Mouse (Mus musculus): ENCODE results near the gene Pm20d1. TPM values are rescaled to one million over a fixed set of nuclear protein-coding genes. Genes with fewer than 3 reads are reported as not detected.

Gene Pm20d1
- polyA plus RNA-seq, 1 experiment from 2014 or later = 0.71 TPM

DNA sequence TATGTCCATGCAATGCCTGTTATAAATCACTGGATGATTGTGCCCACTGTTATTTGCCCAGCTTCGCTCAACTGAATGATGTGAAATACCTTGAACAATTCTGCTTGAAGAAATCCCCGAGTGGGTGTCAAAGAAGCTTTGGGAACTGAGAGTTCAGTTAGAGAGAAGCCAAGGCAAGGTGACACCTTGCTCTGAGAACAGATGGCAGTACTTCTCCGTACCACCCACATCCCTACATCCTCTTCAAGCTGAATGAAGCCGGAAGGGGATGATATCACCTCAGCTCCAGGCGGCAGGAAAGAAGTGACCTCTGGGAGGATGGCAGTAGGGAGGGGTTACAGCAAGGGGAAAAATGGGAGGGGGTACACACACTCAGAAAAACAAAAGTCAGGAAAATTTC is 26.4 kb downstream of the Pm20d1 start:
- Histone ChIP-seq H3K27ac (no peak overlapping the region), H3K36me3 (replicated peaks; ENCODE audit: control insufficient read depth, insufficient read depth) (no peaks in the 10 kb centered on the region), H3K27me3 (ENCODE audit: control insufficient read depth, insufficient read depth, low read length) (no peaks in the 10 kb centered on the region), H3K9ac (no peak overlapping the region), H3K4me2 (replicated peaks) (no peak overlapping the region), H3K4me3 (replicated peaks; ENCODE audit: low read length) (no peak overlapping the region), H3K9me3 (ENCODE audit: control insufficient read depth, low read length) (peaks cover 6% of the 10 kb centered on the region; the same call in 1 of the 2 replicates), H3K4me1 (replicated peaks; ENCODE audit: control insufficient read depth, insufficient read depth, low read length) (0 out of 2 replicates have a peak, but pooled peaks cover 6% of the 10 kb centered on the region)
- DNase-seq (ENCODE audit: low spot score) (no peak), ATAC-seq (ENCODE audit: low FRiP score) (no peak)
- 80% methylated on average over 5 of the region's 5 CpGs for WGBS

DNA sequence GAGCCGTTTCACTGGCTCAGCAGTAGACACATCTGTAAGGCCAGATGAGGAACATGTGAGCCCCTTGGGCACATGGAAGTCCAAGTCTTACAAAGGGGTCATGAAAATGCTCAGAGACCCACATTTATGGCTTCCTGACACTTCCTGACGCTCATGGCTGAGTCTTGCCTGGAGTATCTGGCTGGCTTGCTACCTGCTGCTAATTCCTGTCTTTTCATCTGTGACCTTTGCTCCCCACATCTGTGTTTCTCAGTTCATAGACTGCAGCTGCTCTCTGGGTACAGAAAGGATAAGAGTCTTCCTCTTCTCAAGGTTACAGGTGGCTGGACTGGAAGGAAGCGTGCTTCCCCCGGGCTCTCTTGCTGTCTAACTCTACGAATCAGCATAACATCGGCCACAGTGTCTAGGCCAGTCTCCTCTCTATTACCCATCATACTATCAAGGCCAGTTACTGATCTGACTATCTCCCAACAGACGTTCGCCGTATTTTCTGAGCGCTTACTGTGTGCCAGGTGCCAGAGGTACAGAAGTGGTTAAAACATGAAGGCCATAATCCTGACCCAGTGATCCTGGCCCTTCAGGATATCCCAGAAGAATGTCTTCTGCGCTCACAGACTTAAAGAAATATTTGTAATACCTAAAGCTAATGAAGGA is 27.5 kb downstream of the Pm20d1 start:
- 93% methylated on average over 11 of the region's 11 CpGs for whole genome bisulfite sequencing
- Histone ChIP-seq H3K36me3 (replicated peaks; ENCODE audit: control insufficient read depth, insufficient read depth) (no peaks in the 10 kb centered on the region), H3K27me3 (ENCODE audit: control insufficient read depth, insufficient read depth, low read length) (no peaks in the 10 kb centered on the region), H3K9me3 (ENCODE audit: control insufficient read depth, low read length) (no peaks in the 10 kb centered on the region), H3K9ac (no peak overlapping the region), H3K27ac (no peak overlapping the region), H3K4me2 (replicated peaks) (no peak overlapping the region), H3K4me1 (replicated peaks; ENCODE audit: control insufficient read depth, insufficient read depth, low read length) (peaks cover 16% of the 10 kb centered on the region), H3K4me3 (replicated peaks; ENCODE audit: low read length) (no peak overlapping the region)
- no peak for DNase-seq (ENCODE audit: low spot score)
- ATAC-seq (ENCODE audit: low FRiP score) = no peak

DNA sequence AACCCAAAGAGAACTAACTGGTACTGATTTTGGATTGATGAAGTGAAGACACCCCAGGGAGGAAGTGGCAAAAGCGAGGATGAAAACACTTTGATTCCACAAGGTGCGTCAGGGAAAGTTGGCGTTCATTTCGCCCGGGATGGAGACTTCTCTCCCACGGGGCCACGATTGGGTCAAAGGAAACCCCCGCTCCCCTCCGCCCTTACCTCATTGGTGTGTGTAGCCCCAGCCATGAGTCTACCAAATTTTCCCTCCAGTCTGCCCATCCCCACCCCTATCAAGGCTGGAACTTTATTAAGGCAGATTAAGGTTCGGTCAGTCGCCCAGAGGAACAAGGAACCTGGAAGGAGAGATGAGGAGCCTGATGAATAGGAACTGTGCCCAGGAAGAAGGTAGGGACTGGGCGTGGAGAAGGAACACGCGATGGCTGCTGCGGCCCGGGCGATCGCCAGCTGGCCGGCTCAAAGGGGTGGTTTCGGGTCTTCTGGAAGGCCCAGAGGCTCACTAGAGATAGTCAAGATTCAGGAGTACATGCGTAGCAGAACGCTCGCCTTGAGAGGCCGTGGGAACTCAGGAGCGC is 30.1 kb downstream of the Pm20d1 start, which contains the start of gene Slc41a1:
Gene Slc41a1 (plus strand): TSS at position 287 of the 580 bp plus-strand sequence.
- H3K4me1 ChIP-seq (replicated peaks; ENCODE audit: control insufficient read depth, insufficient read depth, low read length) = peaks cover 23% of the 10 kb centered on the region
- peak within 1 kb of the TSS; percentile 75 for H3K27ac ChIP-seq
- H3K27me3 ChIP-seq (ENCODE audit: control insufficient read depth, insufficient read depth, low read length) = no peaks in the 10 kb centered on the region
- peak within 1 kb of the TSS; percentile 68 for H3K4me2 ChIP-seq (replicated peaks)
- ATAC-seq (ENCODE audit: low FRiP score) (peak; percentile 66; the same call in 1 of the 2 replicates), DNase-seq (ENCODE audit: low spot score) (no peak)
- H3K9me3 ChIP-seq (ENCODE audit: control insufficient read depth, low read length) = no peaks in the 10 kb centered on the region
- peak within 1 kb of the TSS; percentile 64 for H3K4me3 ChIP-seq (replicated peaks; ENCODE audit: low read length)
- H3K9ac ChIP-seq = peak within 1 kb of the TSS; percentile 76
- 0 out of 2 replicates have a peak, but pooled peaks cover 7% of the 10 kb centered on the region for H3K36me3 ChIP-seq (replicated peaks; ENCODE audit: control insufficient read depth, insufficient read depth)
- WGBS = 2% methylated on average over 25 of the region's 25 CpGs

DNA sequence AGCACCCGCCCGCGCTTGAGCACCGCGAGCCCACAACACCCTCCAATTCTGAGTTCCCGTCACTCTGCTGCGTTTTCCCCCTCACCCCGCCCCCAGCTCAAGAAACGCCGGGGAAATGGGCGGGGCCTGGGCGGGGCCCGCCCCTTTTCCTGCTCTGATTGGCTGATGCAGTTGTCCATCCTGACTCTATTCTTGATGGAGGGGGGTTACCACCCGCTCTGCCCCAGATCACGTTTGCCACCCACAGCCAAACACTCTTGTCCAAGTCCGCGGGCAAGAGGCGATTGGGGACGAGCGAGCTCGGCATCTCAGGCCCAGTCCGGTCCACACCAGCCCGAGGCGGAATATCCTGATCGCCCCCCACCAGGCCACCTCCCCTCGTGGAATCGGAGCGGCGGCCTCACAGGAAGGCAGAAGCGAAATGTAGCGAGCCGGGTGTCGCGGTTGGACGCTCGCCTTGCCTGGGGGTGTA is 30.6 kb downstream of the Pm20d1 start:
- WGBS = 0% methylated on average over 36 of the region's 36 CpGs
- Histone ChIP-seq H3K27ac (peak overlapping the region; percentile 75), H3K4me2 (replicated peaks) (peak overlapping the region; percentile 68), H3K9me3 (ENCODE audit: control insufficient read depth, low read length) (no peaks in the 10 kb centered on the region), H3K4me1 (replicated peaks; ENCODE audit: control insufficient read depth, insufficient read depth, low read length) (peaks cover 23% of the 10 kb centered on the region), H3K36me3 (replicated peaks; ENCODE audit: control insufficient read depth, insufficient read depth) (peaks cover 7% of the 10 kb centered on the region; the same call in 1 of the 2 replicates), H3K4me3 (replicated peaks; ENCODE audit: low read length) (peak overlapping the region; percentile 64), H3K27me3 (ENCODE audit: control insufficient read depth, insufficient read depth, low read length) (no peaks in the 10 kb centered on the region), H3K9ac (peak overlapping the region; percentile 76)
- peak; percentile 98 for DNase-seq (ENCODE audit: low spot score)
- ATAC-seq (ENCODE audit: low FRiP score) = peak; percentile 95

DNA sequence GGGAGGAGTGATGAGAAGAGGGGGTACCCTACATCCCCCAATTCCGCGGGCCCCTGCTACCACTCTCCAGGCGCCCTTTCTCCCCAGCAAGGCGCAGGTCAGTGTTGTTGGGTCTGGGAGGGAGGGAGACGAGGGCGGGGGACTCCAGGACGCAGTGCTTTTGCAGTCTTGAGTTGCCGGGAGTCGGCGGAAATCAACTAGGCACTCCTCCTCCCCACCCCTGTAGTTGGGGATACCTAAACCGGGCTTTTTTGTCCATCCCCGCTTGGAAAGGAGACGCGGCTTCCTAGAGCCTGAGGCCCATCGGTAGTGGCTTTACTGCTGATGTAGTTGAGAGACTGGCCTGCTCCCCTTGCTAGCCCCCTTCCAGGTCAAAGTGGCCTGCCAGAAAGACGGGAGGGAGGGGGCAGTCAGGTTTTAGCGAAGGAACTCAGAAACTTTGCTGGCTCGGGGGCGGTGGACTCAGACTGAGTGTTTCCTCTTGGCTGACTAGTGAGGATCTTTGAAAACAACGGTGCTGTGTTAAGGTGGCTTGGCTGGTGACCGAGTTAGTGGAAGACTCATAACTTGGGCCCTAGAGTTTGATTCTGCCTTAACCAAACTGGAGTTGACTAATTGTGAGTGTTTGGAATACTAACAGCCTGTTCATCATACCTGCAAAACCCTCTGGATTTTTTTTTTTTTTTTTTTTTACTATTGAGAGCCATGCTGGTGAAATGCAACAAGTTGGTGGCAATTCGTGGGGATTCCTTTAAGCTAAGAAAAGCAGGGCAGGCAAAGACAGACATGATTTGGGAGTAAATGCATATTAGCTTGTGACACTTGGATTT is 31.3 kb downstream of the Pm20d1 start:
- Histone ChIP-seq H3K9me3 (ENCODE audit: control insufficient read depth, low read length) (no peaks in the 10 kb centered on the region), H3K4me2 (replicated peaks) (peak overlapping the region; percentile 68), H3K4me3 (replicated peaks; ENCODE audit: low read length) (peak overlapping the region; percentile 64), H3K9ac (peak overlapping the region; percentile 76), H3K4me1 (replicated peaks; ENCODE audit: control insufficient read depth, insufficient read depth, low read length) (peaks cover 23% of the 10 kb centered on the region), H3K27ac (peak overlapping the region; percentile 70), H3K36me3 (replicated peaks; ENCODE audit: control insufficient read depth, insufficient read depth) (peaks cover 7% of the 10 kb centered on the region; the same call in 1 of the 2 replicates), H3K27me3 (ENCODE audit: control insufficient read depth, insufficient read depth, low read length) (no peaks in the 10 kb centered on the region)
- peak; percentile 55; the same call in 1 of the 2 replicates for ATAC-seq (ENCODE audit: low FRiP score)
- WGBS = 2% methylated on average over 22 of the region's 22 CpGs
- peak; percentile 38 for DNase-seq (ENCODE audit: low spot score)

DNA sequence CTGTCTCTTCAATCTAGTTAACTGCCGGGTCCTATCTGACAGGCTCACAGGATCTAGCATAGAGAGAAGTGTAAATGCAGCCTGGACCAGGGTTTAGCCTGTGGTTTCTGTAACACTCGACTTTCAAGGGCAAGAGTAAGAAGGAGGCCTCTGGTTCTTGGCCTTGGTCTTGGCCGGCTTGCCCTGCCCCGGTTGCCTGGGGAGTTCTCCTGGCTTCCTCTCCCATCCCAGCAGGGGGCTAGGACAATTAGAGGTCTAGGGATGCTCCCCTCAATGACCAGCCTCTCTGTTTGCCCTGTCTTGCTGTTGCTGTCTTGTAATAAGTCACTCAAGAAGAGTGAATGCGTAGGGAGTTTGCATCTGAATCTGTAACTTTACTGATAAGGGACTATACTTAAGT is 32.1 kb downstream of the Pm20d1 start:
- no peak overlapping the region for H3K27ac ChIP-seq
- DNase-seq (ENCODE audit: low spot score) = no peak
- H3K4me2 ChIP-seq (replicated peaks) = peak overlapping the region; percentile 68
- peak overlapping the region; percentile 64 for H3K4me3 ChIP-seq (replicated peaks; ENCODE audit: low read length)
- ATAC-seq (ENCODE audit: low FRiP score) = no peak
- WGBS = 41% methylated on average over 5 of the region's 5 CpGs
- peaks cover 23% of the 10 kb centered on the region for H3K4me1 ChIP-seq (replicated peaks; ENCODE audit: control insufficient read depth, insufficient read depth, low read length)
- no peaks in the 10 kb centered on the region for H3K9me3 ChIP-seq (ENCODE audit: control insufficient read depth, low read length)
- no peaks in the 10 kb centered on the region for H3K27me3 ChIP-seq (ENCODE audit: control insufficient read depth, insufficient read depth, low read length)
- peak overlapping the region; percentile 76 for H3K9ac ChIP-seq
- H3K36me3 ChIP-seq (replicated peaks; ENCODE audit: control insufficient read depth, insufficient read depth) = peaks cover 10% of the 10 kb centered on the region; the same call in 1 of the 2 replicates

DNA sequence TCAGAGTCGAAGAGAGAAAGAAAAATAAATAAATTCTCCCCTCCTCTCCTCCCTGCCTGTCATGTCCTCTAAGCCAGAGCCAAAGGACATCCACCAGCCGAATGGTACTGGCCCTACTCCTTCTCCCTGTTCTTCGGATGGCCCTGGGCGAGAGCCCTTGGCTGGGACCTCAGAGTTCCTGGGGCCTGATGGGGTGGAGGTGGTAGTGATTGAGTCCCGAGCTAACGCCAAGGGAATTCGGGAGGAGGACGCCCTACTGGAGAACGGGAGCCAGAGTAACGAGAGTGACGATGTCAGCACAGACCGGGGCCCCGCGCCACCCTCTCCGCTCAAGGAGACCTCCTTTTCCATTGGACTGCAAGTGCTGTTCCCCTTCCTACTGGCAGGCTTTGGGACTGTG is 33.4 kb downstream of the Pm20d1 start:
- Histone ChIP-seq H3K4me2 (replicated peaks) (peak overlapping the region; percentile 7; the same call in 1 of the 2 replicates), H3K4me1 (replicated peaks; ENCODE audit: control insufficient read depth, insufficient read depth, low read length) (peaks cover 23% of the 10 kb centered on the region), H3K9me3 (ENCODE audit: control insufficient read depth, low read length) (no peaks in the 10 kb centered on the region), H3K9ac (no peak overlapping the region), H3K4me3 (replicated peaks; ENCODE audit: low read length) (no peak overlapping the region), H3K36me3 (replicated peaks; ENCODE audit: control insufficient read depth, insufficient read depth) (peaks cover 10% of the 10 kb centered on the region; the same call in 1 of the 2 replicates), H3K27ac (no peak overlapping the region), H3K27me3 (ENCODE audit: control insufficient read depth, insufficient read depth, low read length) (no peaks in the 10 kb centered on the region)
- no peak for ATAC-seq (ENCODE audit: low FRiP score)
- no peak for DNase-seq (ENCODE audit: low spot score)
- 87% methylated on average over 15 of the region's 15 CpGs for WGBS

DNA sequence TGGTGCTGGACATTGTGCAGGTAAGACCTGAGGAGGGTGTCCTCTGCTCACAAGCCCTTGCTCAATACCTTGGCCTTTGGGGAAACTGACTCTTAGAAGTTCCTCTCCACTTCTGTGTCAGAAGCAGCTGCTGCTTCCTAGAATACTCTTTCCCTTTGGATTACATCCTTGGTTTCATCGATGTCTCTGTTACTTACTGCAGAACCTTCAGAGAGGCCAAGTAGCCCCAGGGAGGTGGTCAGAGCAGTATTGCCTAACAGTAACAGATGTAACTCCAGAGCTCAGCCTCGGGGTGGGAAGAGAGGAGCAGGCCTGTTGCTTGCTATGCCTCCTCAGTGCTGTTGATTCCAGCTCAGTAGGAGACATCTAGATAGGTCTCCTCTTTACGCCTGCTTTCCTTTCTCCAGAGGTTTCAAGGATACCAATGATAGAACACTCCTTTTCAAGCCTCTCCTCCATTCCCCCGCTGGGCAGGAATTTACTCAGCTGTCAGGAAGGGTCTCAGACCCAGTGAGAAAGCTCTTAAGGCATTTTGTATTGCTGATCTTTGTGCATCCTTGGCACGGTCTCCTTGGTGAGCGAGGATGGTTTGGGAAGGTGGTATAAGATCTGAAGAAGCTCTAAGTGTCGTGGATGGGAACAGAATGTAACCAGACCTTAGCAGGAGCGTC is 33.9 kb downstream of the Pm20d1 start:
- Histone ChIP-seq H3K27me3 (ENCODE audit: control insufficient read depth, insufficient read depth, low read length) (no peaks in the 10 kb centered on the region), H3K9me3 (ENCODE audit: control insufficient read depth, low read length) (no peaks in the 10 kb centered on the region), H3K4me1 (replicated peaks; ENCODE audit: control insufficient read depth, insufficient read depth, low read length) (peaks cover 23% of the 10 kb centered on the region), H3K4me3 (replicated peaks; ENCODE audit: low read length) (no peak overlapping the region), H3K36me3 (replicated peaks; ENCODE audit: control insufficient read depth, insufficient read depth) (peaks cover 13% of the 10 kb centered on the region; the same call in 1 of the 2 replicates), H3K9ac (0 out of 2 replicates have a peak overlapping the region, but pooled peaks have one; percentile 20), H3K27ac (no peak overlapping the region), H3K4me2 (replicated peaks) (peak overlapping the region; percentile 7; the same call in 1 of the 2 replicates)
- DNase-seq (ENCODE audit: low spot score) = no peak
- no peak for ATAC-seq (ENCODE audit: low FRiP score)
- WGBS = 81% methylated on average over 8 of the region's 8 CpGs
